Mouse (Mus musculus) thymus, adult 2 months (tissue): Measurements from ENCODE around the gene Psmd5. TPM values are rescaled to one million over a fixed set of nuclear protein-coding genes. Genes with fewer than 3 reads are reported as not detected.

Source experiments
- DNase-seq: peaks from one replicate; pipeline ENCODE4 v3.0.0; 2021
- H3K27ac ChIP-seq: fragments of 200-500 bp; 2 replicates; pipeline ENCODE4 v1.5.1; 2012; ENCODE audit warnings: low read length, control low read depth; ENCODE audit not compliant: control insufficient read depth, insufficient read depth
- H3K27me3 ChIP-seq: fragments of 200-500 bp; 2 replicates; pipeline ENCODE4 v1.6.1; 2012; ENCODE audit warnings: mild to moderate bottlenecking, low read length, moderate library complexity, mixed read lengths; ENCODE audit not compliant: control insufficient read depth, insufficient read depth
- H3K36me3 ChIP-seq: fragments of 200-500 bp; 2 replicates; pipeline ENCODE4 v1.6.1; 2012; ENCODE audit warnings: mild to moderate bottlenecking, low read length, moderate library complexity; ENCODE audit not compliant: control insufficient read depth, insufficient read depth
- H3K4me1 ChIP-seq: fragments of 200-500 bp; replicated peaks from 2 replicates; pipeline ENCODE4 v1.6.1; 2012; ENCODE audit warnings: low read length; ENCODE audit not compliant: control insufficient read depth, insufficient read depth
- H3K4me3 ChIP-seq: fragments of 200-500 bp; 2 replicates; pipeline ENCODE4 v1.5.1; 2012; ENCODE audit warnings: mild to moderate bottlenecking, low read length, control low read depth, moderate library complexity; ENCODE audit not compliant: control insufficient read depth, insufficient read depth
- CTCF ChIP-seq: fragments of 200-500 bp; IDR thresholded peaks from 2 replicates; pipeline ENCODE4 v1.5.1; 2012; ENCODE audit warnings: mild to moderate bottlenecking, control low read depth, low read length, moderate library complexity, borderline replicate concordance; ENCODE audit not compliant: control insufficient read depth, poor library complexity, insufficient read depth; ENCODE audit errors: extremely low read depth
- POLR2A ChIP-seq: fragments of 200-500 bp; IDR thresholded peaks from 2 replicates; pipeline ENCODE4 v1.6.1; 2012; ENCODE audit warnings: mild to moderate bottlenecking, low read length, control low read depth, moderate library complexity; ENCODE audit not compliant: control insufficient read depth, poor library complexity, insufficient read depth; ENCODE audit errors: extremely low read depth
- WGBS: fragments of 180-500 bp; shearing (Covaris S2); methylation state at CpG from one replicate; pipeline ENCODE4 v1.1.7; 2018; 5-methylcytosine and 5-hydroxymethylcytosine counted together
- polyA plus RNA-seq: library from polyadenylated mRNA; depleted of rRNA; stranded (reverse); fragments of >200 nt; gene quantifications from 2 replicates; pipeline ENCODE4 v1.2.3, GENCODE M21; 2012

Psmd5 gene
- polyA plus RNA-seq, 1 experiment: 15.1 TPM

DNA sequence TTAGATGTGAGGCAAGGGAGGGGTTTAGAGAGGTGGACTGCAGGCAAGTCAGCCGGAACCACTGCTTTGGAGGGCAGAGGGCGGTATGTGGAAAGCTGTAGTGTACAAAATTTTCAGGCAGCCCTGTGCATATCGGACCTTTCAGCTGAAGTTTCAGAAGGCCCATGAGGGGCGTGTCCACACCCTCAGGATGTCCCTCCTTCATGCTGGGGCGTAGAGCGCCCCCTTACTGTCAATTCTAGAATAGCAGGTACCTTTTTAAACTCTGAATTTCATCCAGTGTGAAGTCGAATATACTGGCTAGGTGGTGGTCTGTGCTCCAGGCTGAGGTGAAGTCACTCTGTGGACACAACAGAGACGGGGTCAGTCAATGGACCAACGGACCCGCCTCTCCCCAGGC lies 23.1 kb upstream of the Psmd5 start:
- peak; percentile 26 for DNase-seq
- Histone ChIP-seq H3K36me3 (peaks cover 10% of the 10 kb centered on the region; the same call in 1 of the 2 replicates), H3K27me3 (no peaks in the 10 kb centered on the region), H3K4me1 (no peaks in the 10 kb centered on the region), H3K27ac (no peak overlapping the region), H3K4me3 (no peak overlapping the region)
- 64% methylated on average over 10 of the region's 10 CpGs for WGBS
- peak; percentile 72; the same call in 1 of the 2 replicates for TF ChIP-seq CTCF
- TF ChIP-seq POLR2A: no peak

DNA sequence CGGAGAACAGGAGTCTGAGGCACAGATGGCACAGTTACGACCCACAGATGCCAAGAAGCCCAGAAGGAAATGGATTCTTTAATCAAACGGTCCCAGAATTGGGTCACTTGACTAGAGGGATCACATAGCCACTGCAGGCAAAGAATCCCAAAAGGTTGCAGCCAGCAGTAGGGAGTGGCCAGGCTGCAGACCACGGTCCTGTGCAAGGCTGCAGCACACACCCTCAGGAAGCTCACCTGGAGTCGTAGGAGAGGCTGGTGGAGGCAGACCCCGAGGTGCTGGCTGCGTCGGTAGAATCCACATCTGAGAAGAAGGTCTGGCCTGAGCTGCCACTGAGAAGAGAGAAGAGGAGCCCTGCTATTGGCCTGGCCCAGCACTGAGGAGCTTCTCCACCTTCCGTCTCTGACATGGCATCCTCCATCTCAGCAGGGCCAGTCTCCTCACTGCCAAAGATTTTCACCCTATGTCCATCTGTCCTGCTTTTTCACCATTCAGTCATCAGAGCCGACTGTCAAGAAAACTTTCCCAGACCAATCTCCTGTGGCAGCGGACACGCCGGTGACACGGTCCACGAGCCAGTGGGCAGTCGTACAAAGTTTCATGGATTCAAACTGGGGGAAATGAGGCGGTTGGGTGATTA lies 22.2 kb upstream of the Psmd5 start:
- TF ChIP-seq CTCF: no peak
- Histone ChIP-seq H3K36me3 (peaks cover 10% of the 10 kb centered on the region; the same call in 1 of the 2 replicates), H3K27me3 (no peaks in the 10 kb centered on the region), H3K4me3 (no peak overlapping the region), H3K4me1 (no peaks in the 10 kb centered on the region), H3K27ac (no peak overlapping the region)
- 96% methylated on average over 17 of the region's 17 CpGs for WGBS
- DNase-seq: no peak

DNA sequence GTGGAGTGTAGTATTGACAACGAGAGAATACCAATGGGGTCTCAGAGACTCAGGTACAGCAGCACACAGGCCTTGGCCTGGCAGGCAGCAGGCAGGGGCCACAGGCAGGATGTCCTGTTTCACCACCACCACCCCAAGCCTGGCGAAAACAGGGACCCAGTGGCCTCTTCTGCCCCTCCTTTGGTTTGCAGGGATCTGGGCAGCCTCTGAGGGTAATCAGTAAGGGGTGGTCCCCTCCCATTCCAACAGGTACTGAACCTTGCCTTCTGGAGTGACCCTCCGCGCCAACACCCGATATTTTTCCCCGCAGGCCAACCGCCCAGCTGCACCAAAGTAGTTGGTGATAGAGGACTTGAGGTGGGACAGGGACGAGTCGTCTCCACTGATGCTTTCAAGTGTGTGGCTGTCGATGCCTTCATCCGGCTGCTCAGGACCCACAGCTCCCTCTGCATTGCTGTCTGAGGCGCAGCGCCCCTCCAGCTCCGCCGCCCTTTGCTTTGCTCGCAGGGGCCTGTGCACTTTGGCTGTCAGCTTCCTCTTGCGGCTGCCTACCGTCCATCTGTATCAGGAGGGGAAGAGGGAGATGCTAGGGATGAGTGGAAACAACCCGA lies 20.8 kb upstream of the Psmd5 start:
- peaks cover 10% of the 10 kb centered on the region; the same call in 1 of the 2 replicates for H3K36me3 ChIP-seq
- no peak overlapping the region for H3K27ac ChIP-seq
- 96% methylated on average over 19 of the region's 19 CpGs for WGBS
- no peaks in the 10 kb centered on the region for H3K27me3 ChIP-seq
- no peaks in the 10 kb centered on the region for H3K4me1 ChIP-seq
- DNase-seq: no peak
- no peak overlapping the region for H3K4me3 ChIP-seq
- TF ChIP-seq POLR2A (no peak), CTCF (no peak)

DNA sequence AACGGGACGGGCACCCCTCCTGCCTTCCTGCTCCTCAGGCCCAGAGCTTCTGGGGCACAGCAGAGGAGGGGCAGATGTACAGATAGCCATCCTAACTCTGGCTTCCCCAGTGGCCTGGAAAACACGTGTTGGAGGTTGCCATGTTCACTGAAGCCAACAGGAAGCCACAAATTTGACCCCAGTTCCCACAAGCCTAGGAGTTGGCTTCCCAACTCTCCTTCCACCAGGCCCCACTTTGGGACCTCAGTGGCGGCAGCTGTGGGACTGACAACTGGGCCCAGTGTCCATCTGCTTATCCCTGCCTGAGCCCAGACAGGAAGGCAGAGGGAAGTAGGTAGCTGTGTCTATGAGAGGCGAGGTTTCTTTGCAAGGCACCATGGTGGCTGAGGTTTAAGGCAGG lies 19.2 kb upstream of the Psmd5 start:
- peaks cover 9% of the 10 kb centered on the region; the same call in 1 of the 2 replicates for H3K36me3 ChIP-seq
- H3K4me1 ChIP-seq: no peaks in the 10 kb centered on the region
- 26% methylated on average over 5 of the region's 5 CpGs for WGBS
- DNase-seq: no peak
- TF ChIP-seq POLR2A (no peak), CTCF (no peak)
- H3K4me3 ChIP-seq: no peak overlapping the region
- H3K27ac ChIP-seq: no peak overlapping the region
- no peaks in the 10 kb centered on the region for H3K27me3 ChIP-seq

DNA sequence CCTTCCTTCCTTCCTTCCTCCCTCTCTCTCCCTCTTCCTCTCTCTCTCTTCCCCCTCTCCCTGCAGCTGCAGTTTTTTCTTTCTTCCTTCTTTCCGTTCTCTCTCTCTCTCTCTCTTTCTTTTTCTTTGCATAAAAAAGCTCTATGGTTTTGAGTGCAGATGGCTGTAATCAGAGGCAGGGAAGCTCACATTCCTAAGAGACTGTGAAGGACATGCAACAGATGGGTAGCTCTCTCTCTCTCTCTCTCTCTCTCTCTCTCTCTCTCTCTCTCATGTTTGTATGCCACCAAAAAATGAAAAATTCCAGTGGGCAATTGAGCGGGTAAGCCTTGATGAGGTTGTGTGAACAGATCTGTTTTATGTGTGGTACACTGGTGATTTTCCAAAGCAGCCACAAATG lies 9.4 kb upstream of the Psmd5 start:
- H3K27ac ChIP-seq: no peak overlapping the region
- 95% methylated on average over 2 of the region's 2 CpGs for WGBS
- no peak for DNase-seq
- H3K36me3 ChIP-seq: no peaks in the 10 kb centered on the region
- no peaks in the 10 kb centered on the region for H3K27me3 ChIP-seq
- no peak overlapping the region for H3K4me3 ChIP-seq
- TF ChIP-seq CTCF: no peak
- no peak for TF ChIP-seq POLR2A
- no peaks in the 10 kb centered on the region for H3K4me1 ChIP-seq

DNA sequence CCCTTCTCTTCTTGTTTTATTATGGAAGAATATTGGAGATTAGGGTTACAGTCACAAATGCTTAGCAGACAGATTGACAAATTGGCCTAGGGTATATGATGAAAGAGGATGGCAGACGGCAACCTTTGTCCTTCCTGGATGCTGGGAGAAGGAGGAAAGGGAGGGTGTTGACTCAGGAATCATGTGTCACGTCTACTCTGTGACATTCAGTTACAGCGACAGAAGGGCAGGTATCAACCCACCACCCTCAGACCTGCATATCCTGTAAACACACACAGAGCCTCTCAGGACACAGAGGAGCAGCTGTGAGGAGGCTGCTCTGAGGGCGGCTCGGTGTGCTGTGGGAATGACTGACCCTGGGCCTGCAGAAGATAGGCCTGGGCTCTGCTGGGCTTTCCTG lies 8.4 kb upstream of the Psmd5 start:
- Histone ChIP-seq H3K27me3 (no peaks in the 10 kb centered on the region), H3K4me1 (no peaks in the 10 kb centered on the region), H3K36me3 (no peaks in the 10 kb centered on the region), H3K4me3 (no peak overlapping the region), H3K27ac (no peak overlapping the region)
- TF ChIP-seq CTCF (no peak), POLR2A (no peak)
- no peak for DNase-seq
- 89% methylated on average over 5 of the region's 5 CpGs for WGBS
